Mouse (Mus musculus): ENCODE results near the gene Rnf208. TPM values are rescaled to one million over a fixed set of nuclear protein-coding genes. Genes with fewer than 3 reads are reported as not detected.

Gene Rnf208
- polyA plus RNA-seq, 1 experiment from 2014 or later, result 47.5 TPM

GRCm38 (mm10) chr2:25267241-25267640 is 25.2 kb downstream of the Rnf208 start:
- H3K27me3 ChIP-seq (replicated peaks), result peaks cover 13% of the 10 kb centered on the region
- H3K4me1 ChIP-seq, result peaks cover 59% of the 10 kb centered on the region
- no peak overlapping the region for H3K4me3 ChIP-seq
- H3K36me3 ChIP-seq, result peaks cover 25% of the 10 kb centered on the region
- H3K9me3 ChIP-seq, result no peaks in the 10 kb centered on the region
- no peak overlapping the region for H3K27ac ChIP-seq
- no peak for ATAC-seq (ENCODE audit: low FRiP score, low read depth)
- peak overlapping the region; percentile 45 for H3K4me2 ChIP-seq (replicated peaks)
- 0 out of 2 replicates have a peak overlapping the region, but pooled peaks have one; percentile 19 for H3K9ac ChIP-seq

GRCm38 (mm10) chr2:25267746-25268309 is 25.8 kb downstream of the Rnf208 start:
- no peaks in the 10 kb centered on the region for H3K9me3 ChIP-seq
- H3K4me1 ChIP-seq, result peaks cover 59% of the 10 kb centered on the region
- H3K27ac ChIP-seq, result no peak overlapping the region
- peak overlapping the region; percentile 45 for H3K4me2 ChIP-seq (replicated peaks)
- 80% methylated on average over 4 of the region's 4 CpGs for WGBS
- no peak overlapping the region for H3K4me3 ChIP-seq
- H3K9ac ChIP-seq, result no peak overlapping the region
- peaks cover 25% of the 10 kb centered on the region for H3K36me3 ChIP-seq
- peaks cover 13% of the 10 kb centered on the region for H3K27me3 ChIP-seq (replicated peaks)
- no peak for ATAC-seq (ENCODE audit: low FRiP score, low read depth)

- Histone ChIP-seq H3K4me1 (peaks cover 29% of the 10 kb centered on the region), H3K9me3 (no peaks in the 10 kb centered on the region), H3K27me3 (replicated peaks) (no peaks in the 10 kb centered on the region), H3K9ac (peak within 1 kb of the TSS; percentile 90), H3K27ac (peak within 1 kb of the TSS; percentile 27; the same call in 1 of the 2 replicates), H3K4me2 (replicated peaks) (peak within 1 kb of the TSS; percentile 66), H3K36me3 (peaks cover 60% of the 10 kb centered on the region), H3K4me3 (peak within 1 kb of the TSS; percentile 88)
- WGBS, result under 1% methylated on average over 55 of the region's 55 CpGs
- peak; percentile 96 for ATAC-seq (ENCODE audit: low FRiP score, low read depth)
These were observed 29.9 kb downstream of the Rnf208 start, which contains the start of the genes Ssna1 and Anapc2 for GRCm38 (mm10) chr2:25271827-25272511. Gene Ssna1 (minus strand): TSS chr2:25272438. Gene Anapc2 (plus strand): TSS chr2:25272478.

GRCm38 (mm10) chr2:25272515-25272914 is 30.5 kb downstream of the Rnf208 start:
- Histone ChIP-seq H3K36me3 (peaks cover 65% of the 10 kb centered on the region), H3K9ac (peak overlapping the region; percentile 90), H3K4me2 (replicated peaks) (peak overlapping the region; percentile 66), H3K27ac (no peak overlapping the region), H3K9me3 (no peaks in the 10 kb centered on the region), H3K27me3 (replicated peaks) (no peaks in the 10 kb centered on the region), H3K4me1 (peaks cover 23% of the 10 kb centered on the region), H3K4me3 (peak overlapping the region; percentile 88)
- under 1% methylated on average over 29 of the region's 29 CpGs for WGBS
- ATAC-seq (ENCODE audit: low FRiP score, low read depth), result peak; percentile 73

- 41% methylated on average over 16 of the region's 16 CpGs for WGBS
- Histone ChIP-seq H3K9ac (peak overlapping the region; percentile 90), H3K4me2 (replicated peaks) (peak overlapping the region; percentile 66), H3K27me3 (replicated peaks) (no peaks in the 10 kb centered on the region), H3K27ac (no peak overlapping the region), H3K4me3 (peak overlapping the region; percentile 88), H3K9me3 (no peaks in the 10 kb centered on the region), H3K4me1 (peaks cover 23% of the 10 kb centered on the region), H3K36me3 (peaks cover 69% of the 10 kb centered on the region)
- ATAC-seq (ENCODE audit: low FRiP score, low read depth), result no peak
These were observed 31.0 kb downstream of the Rnf208 start for GRCm38 (mm10) chr2:25273010-25273409.

- H3K4me2 ChIP-seq (replicated peaks), result no peak overlapping the region
- H3K27ac ChIP-seq, result no peak overlapping the region
- 66% methylated on average over 13 of the region's 13 CpGs for WGBS
- peaks cover 96% of the 10 kb centered on the region for H3K36me3 ChIP-seq
- no peak overlapping the region for H3K9ac ChIP-seq
- H3K4me1 ChIP-seq, result no peaks in the 10 kb centered on the region
- ATAC-seq (ENCODE audit: low FRiP score, low read depth), result no peak
- no peaks in the 10 kb centered on the region for H3K9me3 ChIP-seq
- H3K4me3 ChIP-seq, result no peak overlapping the region
- H3K27me3 ChIP-seq (replicated peaks), result no peaks in the 10 kb centered on the region
These were observed 37.1 kb downstream of the Rnf208 start for GRCm38 (mm10) chr2:25278928-25279882.

- Histone ChIP-seq H3K4me2 (replicated peaks) (no peak overlapping the region), H3K27ac (no peak overlapping the region), H3K4me3 (no peak overlapping the region), H3K4me1 (peaks cover 7% of the 10 kb centered on the region; the same call in 1 of the 2 replicates), H3K9ac (no peak overlapping the region), H3K27me3 (replicated peaks) (peaks cover 30% of the 10 kb centered on the region), H3K9me3 (no peaks in the 10 kb centered on the region), H3K36me3 (peaks cover 54% of the 10 kb centered on the region)
- WGBS, result 86% methylated on average over 2 of the region's 2 CpGs
- ATAC-seq (ENCODE audit: low FRiP score, low read depth), result no peak
These were observed 43.5 kb downstream of the Rnf208 start for GRCm38 (mm10) chr2:25285551-25285950.

GRCm38 (mm10) chr2:25286314-25286713 is 44.3 kb downstream of the Rnf208 start:
- H3K9me3 ChIP-seq, result no peaks in the 10 kb centered on the region
- peaks cover 13% of the 10 kb centered on the region; the same call in 1 of the 2 replicates for H3K4me1 ChIP-seq
- no peak overlapping the region for H3K27ac ChIP-seq
- peaks cover 38% of the 10 kb centered on the region for H3K27me3 ChIP-seq (replicated peaks)
- no peak overlapping the region for H3K9ac ChIP-seq
- no peak overlapping the region for H3K4me3 ChIP-seq
- 73% methylated on average over 1 of the region's 1 CpGs for WGBS
- no peak for ATAC-seq (ENCODE audit: low FRiP score, low read depth)
- H3K36me3 ChIP-seq, result peaks cover 47% of the 10 kb centered on the region
- no peak overlapping the region for H3K4me2 ChIP-seq (replicated peaks)

GRCm38 (mm10) chr2:25286837-25287636 is 45.0 kb downstream of the Rnf208 start:
- Histone ChIP-seq H3K36me3 (peaks cover 41% of the 10 kb centered on the region), H3K27me3 (replicated peaks) (peaks cover 45% of the 10 kb centered on the region), H3K4me2 (replicated peaks) (no peak overlapping the region), H3K4me3 (no peak overlapping the region), H3K9me3 (no peaks in the 10 kb centered on the region), H3K9ac (no peak overlapping the region), H3K4me1 (peaks cover 17% of the 10 kb centered on the region; the same call in 1 of the 2 replicates), H3K27ac (no peak overlapping the region)
- ATAC-seq (ENCODE audit: low FRiP score, low read depth), result no peak
- 57% methylated on average over 7 of the region's 7 CpGs for WGBS

GRCm38 (mm10) chr2:25287927-25288649 is 46.0 kb downstream of the Rnf208 start, which contains the start of gene Tmem210:
Gene Tmem210 (plus strand): TSS chr2:25288145.
- Histone ChIP-seq H3K4me2 (replicated peaks) (no peak within 1 kb of the TSS), H3K27me3 (replicated peaks) (peaks cover 56% of the 10 kb centered on the region), H3K27ac (no peak within 1 kb of the TSS), H3K4me3 (no peak within 1 kb of the TSS), H3K4me1 (peaks cover 23% of the 10 kb centered on the region), H3K9ac (no peak within 1 kb of the TSS), H3K36me3 (peaks cover 31% of the 10 kb centered on the region), H3K9me3 (no peaks in the 10 kb centered on the region)
- WGBS, result 74% methylated on average over 6 of the region's 6 CpGs
- ATAC-seq (ENCODE audit: low FRiP score, low read depth), result no peak

All from neural tube, embryonic 12.5 days (tissue).